Mouse (Mus musculus) heart, adult 9 months (tissue): ENCODE results near the gene Ciao1.
"Not testable (repeated sequence)": the region's sequence is repeated elsewhere in the genome, so short reads cannot be mapped to it uniquely, and the experiment has no call there.

Source experiments
- DNase-seq, 2 experiments: peaks; one replicate each; pipeline ENCODE4 v3.0.0; 2022; ENCODE audit warnings: low spot score in 2 of 2

Ciao1 gene

GRCm38 (mm10) chr2:127247592-127248333 is at the start of gene Ciao1, which contains the start of gene Tmem127:
Gene Ciao1 (minus strand): TSS chr2:127247816.
Gene Tmem127 (plus strand): TSS chr2:127247908.
- DNase-seq: peak; percentile 97

- DNase-seq: peak; percentile 27
Measured at GRCm38 (mm10) chr2:127297001-127297805, 49.6 kb upstream of the Ciao1 start.

DNA sequence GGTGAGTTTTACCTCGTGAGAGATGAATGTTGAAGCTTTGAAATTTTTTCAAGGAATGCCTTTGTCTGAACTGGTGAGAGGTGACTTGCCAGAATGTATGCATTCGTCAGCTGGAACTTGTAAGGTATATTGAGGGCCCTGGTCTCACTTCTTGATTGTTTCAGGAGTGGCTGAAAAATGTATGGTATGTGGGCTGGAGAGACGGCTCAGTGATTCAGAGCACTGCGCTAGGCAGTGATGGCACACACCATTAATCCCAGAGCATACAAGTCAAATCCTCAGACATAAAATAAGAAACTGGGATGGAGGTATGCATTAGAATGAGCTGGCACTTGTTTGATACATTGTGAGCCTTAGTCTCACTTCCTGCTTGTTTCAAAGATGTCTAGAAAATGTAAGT is 44.6 kb upstream of the Ciao1 start:
- DNase-seq: no peak

DNA sequence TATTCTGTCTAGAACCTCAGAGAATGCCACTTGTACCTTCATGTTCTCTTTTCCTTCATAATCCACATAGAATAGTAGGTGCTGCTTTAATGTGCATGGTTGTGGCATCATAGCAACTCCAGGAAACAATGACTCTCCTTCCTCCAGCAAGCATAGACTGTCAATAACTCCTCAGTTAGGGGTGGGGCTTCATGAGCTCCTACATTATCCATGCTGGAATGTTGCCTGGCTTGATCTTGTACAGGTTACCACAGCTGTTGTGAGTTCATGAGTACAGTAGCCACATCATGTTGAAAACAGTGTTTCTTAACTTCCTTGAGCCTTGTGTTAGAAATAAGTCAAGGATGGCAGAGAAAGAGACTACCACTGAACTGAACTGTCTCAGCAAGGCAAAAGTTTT is 30.5 kb upstream of the Ciao1 start:
- DNase-seq: no peak

DNA sequence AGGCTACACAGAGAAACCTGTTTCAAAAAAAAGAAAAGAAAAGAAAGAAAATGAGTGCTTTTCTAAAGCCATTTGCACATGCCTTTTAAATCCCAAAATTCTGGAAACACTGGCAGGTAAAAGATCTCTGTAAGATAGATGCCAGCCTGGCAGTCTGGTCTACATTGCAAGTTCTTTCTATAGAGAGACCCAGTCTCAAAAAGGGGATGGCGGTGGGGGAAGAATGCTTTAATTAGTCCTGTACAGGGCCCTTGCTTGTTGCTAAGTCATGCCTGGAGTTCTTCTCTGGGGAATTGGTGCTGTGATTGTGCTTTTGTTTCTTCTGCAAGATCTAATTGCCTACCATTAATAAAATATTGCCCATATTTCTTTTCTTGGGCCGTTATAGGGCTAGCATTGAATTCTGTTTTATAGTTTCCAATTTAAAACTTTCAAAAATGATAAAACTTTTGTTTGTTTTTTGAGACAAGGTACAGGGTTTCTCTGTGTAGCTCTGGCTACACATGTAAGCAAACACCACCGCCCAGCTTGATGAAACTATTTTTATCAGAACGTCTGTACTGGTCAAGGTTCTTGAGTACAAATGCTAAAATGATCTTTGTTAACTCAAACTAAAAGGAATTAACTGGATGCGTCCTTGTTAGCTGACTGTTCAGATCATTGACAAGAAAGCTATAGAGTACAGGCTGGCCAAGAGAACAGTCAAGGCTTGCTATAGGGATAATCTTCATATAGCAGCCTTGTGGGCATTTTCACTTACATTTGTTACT is 28.1 kb upstream of the Ciao1 start:
- DNase-seq: no peak

DNA sequence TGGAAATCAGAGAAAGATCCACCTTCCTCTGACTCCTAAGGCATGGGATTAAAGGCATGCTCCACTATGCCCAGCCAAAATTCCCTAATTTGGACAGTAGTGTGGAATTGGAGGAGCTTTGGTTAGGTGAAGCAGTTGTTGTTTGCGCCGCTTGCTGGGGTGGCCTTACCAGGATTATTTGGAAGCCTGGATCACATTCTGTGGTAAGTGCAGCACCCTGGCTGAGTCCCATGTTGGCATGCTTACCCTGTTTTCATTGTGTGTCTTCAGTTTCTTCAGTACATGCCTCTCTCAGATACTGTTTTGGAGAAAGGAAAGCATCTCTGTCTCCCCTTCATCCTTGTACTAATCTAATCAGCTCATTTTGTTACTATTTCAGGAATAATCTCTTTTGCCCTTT is 27.0 kb upstream of the Ciao1 start:
- no peak for DNase-seq

GRCm38 (mm10) chr2:127272806-127273205 is 25.2 kb upstream of the Ciao1 start:
- DNase-seq: no peak

DNA sequence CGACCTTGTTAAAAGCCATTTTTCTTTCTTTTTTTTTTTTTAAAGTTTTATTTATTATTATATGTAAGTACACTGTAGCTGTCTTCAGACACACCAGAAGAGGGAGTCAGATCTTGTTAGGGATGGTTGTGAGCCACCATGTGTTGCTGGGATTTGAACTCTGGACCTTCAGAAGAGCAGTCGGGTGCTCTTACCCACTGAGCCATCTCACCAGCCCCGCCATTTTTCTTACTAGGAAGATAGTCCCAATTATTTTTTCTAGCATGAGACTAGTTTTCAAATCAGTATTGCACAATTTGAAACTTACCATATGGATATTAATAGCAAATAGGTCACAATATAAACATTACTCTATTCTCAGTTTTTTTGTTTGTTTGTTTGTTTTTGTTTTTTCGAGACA is 24.4 kb upstream of the Ciao1 start:
- not testable (repeated sequence) for DNase-seq

DNA sequence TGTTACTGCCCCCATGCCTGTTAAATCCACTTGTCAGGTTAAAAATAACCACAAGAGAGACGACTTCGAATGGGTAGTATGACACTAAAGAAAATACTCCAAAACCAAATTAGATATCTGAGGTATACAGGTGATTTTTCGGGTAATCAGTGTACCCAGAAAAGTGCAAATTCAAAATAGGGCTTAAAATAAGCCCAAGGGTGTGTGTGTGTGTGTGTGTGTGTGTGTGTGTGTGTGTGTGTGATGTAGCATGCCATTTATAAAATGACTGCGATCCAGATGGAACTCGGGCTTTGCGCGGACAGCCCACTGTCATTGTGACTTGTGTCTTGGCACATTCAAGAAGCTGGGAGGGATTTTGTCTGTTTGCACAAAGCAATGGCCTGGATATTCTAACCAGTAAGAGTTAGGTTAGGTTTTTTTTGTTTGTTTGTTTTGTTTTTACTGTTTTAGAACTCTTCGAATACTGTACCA is 23.5 kb upstream of the Ciao1 start:
- DNase-seq: peak in 1 of 2 experiments; percentile 10

GRCm38 (mm10) chr2:127270300-127271041 is 22.9 kb upstream of the Ciao1 start:
- DNase-seq: peak; percentile 88 to 91

DNA sequence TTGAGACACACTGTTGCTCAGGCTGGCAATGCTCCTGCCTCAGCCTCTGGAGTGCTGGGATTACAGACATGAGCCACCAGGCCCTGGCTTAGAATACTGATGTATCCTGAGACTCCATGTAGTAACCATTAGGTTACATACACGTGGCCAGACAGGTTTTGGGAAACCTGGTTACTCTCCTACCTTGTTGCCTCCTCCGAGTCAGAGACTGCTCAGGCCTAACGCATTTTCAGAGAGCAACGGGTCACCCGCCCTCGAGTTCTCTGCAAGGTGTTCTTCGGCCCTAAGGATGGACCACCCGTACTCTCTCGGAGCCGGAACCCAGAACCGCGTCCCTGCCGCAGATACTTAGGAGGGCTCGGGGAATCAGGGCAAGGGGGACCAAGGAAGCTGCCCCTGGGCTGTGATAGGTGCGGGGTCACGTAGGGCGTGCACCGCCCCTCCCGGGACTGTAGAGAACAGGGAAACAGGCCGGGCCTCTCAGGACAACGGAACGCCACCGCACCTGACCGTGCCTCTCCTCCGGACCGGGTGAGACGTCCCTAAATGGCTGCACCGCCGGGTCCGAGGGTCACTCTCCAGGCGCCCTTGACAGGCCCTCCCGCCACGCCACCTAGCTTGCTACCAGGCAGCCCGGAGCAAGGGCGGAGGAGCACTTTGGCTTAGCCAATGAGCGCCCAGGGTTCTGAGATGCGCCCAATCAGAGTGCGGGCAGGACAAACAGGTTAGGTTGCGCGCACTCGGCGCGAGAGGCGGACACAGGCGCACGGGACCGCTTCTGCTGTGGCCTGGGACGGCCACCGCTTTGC is 22.1 kb upstream of the Ciao1 start, which contains the start of gene Stard7:
TSS of gene Stard7 (plus strand) at position 728 of the 809 bp plus-strand sequence.
- peak; percentile 97 to 98 for DNase-seq

- DNase-seq: no peak
Measured at GRCm38 (mm10) chr2:127267854-127268253, 20.2 kb upstream of the Ciao1 start.

DNA sequence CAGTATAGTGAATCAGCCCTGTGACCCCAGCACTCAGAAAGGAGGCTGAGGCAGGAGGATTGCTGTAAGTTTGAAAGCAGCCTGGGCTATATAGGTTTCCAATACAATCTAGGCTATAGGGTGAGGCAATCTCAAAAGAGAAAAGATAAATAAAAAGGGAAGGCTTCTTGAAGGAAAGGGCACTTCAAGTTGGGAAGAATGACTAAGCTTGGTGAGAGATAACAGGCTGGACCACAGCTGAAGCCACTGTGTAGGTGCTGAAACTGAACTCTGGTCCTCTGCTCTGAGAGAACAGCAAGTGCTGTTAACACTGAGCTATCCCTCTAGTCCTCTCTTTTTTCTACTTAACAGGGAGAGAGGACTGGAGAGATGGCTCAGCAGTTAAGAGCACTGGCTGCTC is 14.9 kb upstream of the Ciao1 start:
- no peak for DNase-seq

DNA sequence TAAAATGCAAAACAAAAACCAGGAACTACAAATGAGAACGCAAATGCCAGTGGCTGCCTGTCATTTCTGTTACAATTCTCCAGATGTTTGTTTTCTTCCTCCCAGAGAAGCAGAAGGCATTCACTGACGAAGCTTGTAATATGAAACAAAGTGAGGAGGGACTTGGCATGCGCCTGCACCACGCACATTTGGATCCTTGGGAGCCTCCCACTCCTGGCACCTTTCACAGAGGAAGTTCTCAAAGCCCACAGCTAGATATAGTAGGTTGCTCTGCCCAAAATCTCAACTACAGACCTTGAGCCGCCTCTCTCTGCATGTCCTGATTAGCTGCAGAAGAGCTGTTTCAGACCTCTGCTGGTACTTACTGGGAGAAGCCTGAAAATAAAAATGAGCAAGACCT is 11.7 kb upstream of the Ciao1 start:
- peak; percentile 71 to 74 for DNase-seq

- no peak for DNase-seq
Measured at GRCm38 (mm10) chr2:127255294-127255693, 7.7 kb upstream of the Ciao1 start.

GRCm38 (mm10) chr2:127254604-127255134 is 7.1 kb upstream of the Ciao1 start:
- DNase-seq: no peak

- DNase-seq: no peak
Measured at GRCm38 (mm10) chr2:127252787-127253186, 5.2 kb upstream of the Ciao1 start.

DNA sequence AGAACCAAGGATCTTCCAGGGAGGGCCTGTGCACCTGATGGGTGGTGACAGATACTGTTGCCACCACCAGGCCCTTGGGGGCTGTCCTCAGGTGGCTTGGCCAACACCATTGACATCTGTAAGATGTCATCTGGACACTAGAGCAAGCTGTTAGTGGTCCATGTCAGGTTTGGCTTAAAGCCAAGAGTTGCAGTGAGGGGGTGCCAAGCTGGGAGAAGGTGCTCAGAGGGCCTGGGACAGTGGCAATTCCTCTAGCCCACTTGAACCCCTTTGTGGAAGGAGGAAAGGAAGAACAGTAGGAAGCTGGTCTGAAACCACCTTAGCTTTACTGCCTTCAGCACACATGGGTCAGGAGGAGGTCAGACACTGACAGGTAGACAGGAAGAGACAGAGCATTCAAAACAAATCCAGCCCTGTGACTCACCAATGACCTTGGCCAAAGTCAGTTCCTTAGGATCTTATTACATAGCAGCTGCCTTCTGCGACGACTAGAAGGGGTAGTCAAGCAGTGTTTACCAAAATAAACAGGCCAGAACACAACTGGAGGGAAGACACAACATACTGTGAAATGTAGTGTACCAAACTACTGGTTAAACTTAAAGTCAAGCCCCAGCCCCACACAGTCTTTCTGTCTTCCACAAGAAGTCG is 4.4 kb upstream of the Ciao1 start:
- DNase-seq: peak in 1 of 2 experiments; percentile 20

DNA sequence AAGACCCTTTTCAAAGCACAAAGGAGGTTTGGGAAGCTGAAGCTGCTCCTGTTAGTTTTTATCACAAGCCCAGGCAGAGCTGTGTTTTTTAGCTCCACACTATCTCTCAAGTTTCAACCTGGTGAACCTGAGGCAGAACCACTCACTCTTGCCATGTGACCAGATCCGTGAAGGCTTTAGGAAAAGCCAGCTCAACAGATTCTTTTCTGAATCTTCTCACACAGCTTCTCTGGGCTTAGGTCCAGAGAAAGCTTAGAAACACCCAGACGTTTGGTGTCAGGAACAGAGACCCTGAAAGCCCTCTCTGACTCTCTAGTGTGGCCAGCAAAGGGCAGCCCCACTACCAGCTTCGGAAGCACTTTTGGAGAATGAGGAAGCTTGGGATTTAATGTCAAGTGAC is 3.8 kb upstream of the Ciao1 start:
- no peak for DNase-seq
